Mouse (Mus musculus) ovary, adult 18-20 months (tissue): ENCODE data around the gene Tiam2.

Experiments used
- DNase-seq: peaks from one replicate; pipeline ENCODE4 v3.0.0; 2022; ENCODE audit warnings: low spot score, mixed read lengths

Tiam2 gene

DNA sequence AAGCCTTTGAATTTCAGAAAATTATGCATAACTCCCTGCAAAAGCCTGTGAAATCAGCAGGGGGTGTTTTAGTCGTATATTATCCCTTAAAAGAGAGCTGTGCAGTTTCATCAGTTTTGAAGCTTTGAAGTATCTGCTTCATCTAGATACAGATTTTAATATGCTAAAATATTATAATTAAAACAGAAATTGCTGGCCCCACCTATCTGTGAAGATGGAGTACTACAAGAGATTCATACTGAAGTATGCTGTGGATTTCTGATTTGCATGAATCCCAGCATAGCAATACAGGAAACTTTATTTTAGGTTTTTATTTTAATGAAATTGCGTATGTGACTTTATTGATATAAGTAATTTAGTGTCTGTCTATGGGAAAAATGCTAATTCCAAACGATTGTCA, 234.2 kb downstream of the Tiam2 start:
- DNase-seq: no peak

DNA sequence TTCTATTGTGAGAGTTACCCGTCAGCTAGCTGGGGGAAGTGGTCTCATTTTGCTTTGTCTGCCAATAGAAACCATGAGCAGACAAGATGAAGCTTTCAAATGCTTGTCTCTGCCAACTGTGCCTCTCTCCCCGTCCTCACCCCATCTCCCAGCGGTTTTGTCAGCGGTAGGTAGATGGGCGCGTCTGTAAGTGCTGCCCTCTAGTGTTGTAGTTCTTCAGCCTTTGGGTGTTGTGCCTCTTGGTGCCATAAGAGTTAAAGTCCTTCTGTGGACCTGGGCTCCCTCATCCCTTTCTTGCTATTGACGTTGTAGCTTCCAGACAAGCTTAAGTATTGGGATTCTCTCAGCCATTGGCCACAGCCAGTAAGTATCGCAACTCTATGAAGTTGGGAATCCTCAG, 236.0 kb downstream of the Tiam2 start:
- DNase-seq: no peak

DNA sequence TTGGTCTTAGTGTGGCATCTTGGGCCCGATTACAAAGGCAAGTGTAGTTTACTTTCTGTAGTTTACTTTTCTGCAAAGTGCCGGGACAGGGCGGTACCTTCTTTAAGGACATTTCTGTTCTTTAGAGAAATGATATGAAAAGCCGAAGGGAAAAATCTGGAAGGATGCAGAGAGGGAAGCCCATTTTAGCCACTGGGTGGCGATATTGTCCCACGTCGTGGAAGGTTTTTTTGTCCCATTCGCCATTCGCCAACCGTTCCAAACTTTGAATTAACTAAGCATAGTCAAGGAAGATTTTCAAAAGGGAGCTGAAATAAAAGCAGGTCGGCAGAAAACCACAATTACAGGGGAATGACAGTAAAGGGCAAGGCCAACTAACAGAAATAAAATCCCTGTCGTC, 244.5 kb downstream of the Tiam2 start:
- peak; percentile 28 for DNase-seq
